Mouse (Mus musculus): ENCODE data around the gene Unc13c. TPM values are rescaled to one million over a fixed set of nuclear protein-coding genes. Genes with fewer than 3 reads are reported as not detected.

Gene Unc13c
- not detected in 2 replicates for polyA plus RNA-seq (2012)

DNA sequence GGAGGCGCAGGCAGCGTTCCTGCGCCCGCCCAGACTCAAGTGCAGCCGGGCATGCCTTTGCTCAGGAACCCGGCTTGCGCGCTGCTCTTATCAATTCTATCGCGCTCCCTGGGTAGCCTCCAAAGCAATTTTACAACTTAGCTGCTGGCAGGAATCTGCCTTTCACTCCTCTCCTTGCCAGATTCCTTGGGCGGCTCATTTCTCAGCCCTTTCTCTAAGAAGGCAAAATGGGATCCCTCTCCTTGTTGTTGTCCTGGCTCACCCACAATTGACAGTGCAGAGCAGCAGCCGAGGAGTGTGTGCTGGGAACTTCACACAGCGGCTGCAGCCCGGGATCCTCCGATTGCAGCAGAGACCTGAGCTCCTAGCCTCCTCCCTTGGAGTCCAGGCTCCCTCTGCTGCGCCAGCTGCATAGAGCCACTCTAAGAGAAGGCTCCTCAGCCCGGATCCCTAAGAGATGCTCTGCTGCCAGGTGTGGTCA, at the start of gene Unc13c:
Gene Unc13c, minus strand, starts transcription at position 326 of the 481 bp plus-strand sequence.
- H3K9me3 ChIP-seq (ENCODE audit: control insufficient read depth, low read length) = no peaks in the 10 kb centered on the region
- H3K27me3 ChIP-seq (ENCODE audit: control insufficient read depth) = peaks cover 5% of the 10 kb centered on the region
- TF ChIP-seq GATA1 (IDR thresholded peaks at IDR 0.05; ENCODE audit: low read length) (no peak), TAL1 (IDR thresholded peaks at IDR 0.05; ENCODE audit: low read length) (no peak)
- H3K36me3 ChIP-seq (ENCODE audit: control insufficient read depth) = no peaks in the 10 kb centered on the region
- no peaks in the 10 kb centered on the region for H3K4me1 ChIP-seq (ENCODE audit: control insufficient read depth)
- no peak within 1 kb of the TSS for H3K4me3 ChIP-seq (replicated peaks)

- Histone ChIP-seq H3K4me1 (ENCODE audit: control insufficient read depth) (no peaks in the 10 kb centered on the region), H3K36me3 (ENCODE audit: control insufficient read depth) (no peaks in the 10 kb centered on the region), H3K27me3 (ENCODE audit: control insufficient read depth) (no peaks in the 10 kb centered on the region), H3K4me3 (replicated peaks) (no peak overlapping the region), H3K9me3 (ENCODE audit: control insufficient read depth, low read length) (no peaks in the 10 kb centered on the region)
- TF ChIP-seq TAL1 (IDR thresholded peaks at IDR 0.05; ENCODE audit: low read length) = no peak
- TF ChIP-seq GATA1 (IDR thresholded peaks at IDR 0.05; ENCODE audit: low read length) = no peak
Observed at GRCm38 (mm10) chr9:74007976-74008686, 39.4 kb upstream of the Unc13c start.

GRCm38 (mm10) chr9:74002388-74002990, 33.7 kb upstream of the Unc13c start:
- H3K9me3 ChIP-seq (ENCODE audit: control insufficient read depth, low read length) = no peaks in the 10 kb centered on the region
- H3K27me3 ChIP-seq (ENCODE audit: control insufficient read depth) = no peaks in the 10 kb centered on the region
- no peak overlapping the region for H3K4me3 ChIP-seq (replicated peaks)
- H3K36me3 ChIP-seq (ENCODE audit: control insufficient read depth) = no peaks in the 10 kb centered on the region
- H3K4me1 ChIP-seq (ENCODE audit: control insufficient read depth) = no peaks in the 10 kb centered on the region
- TF ChIP-seq TAL1 (IDR thresholded peaks at IDR 0.05; ENCODE audit: low read length) = no peak
- no peak for TF ChIP-seq GATA1 (IDR thresholded peaks at IDR 0.05; ENCODE audit: low read length)

- H3K27me3 ChIP-seq (ENCODE audit: control insufficient read depth) = no peaks in the 10 kb centered on the region
- no peaks in the 10 kb centered on the region for H3K4me1 ChIP-seq (ENCODE audit: control insufficient read depth)
- TF ChIP-seq GATA1 (IDR thresholded peaks at IDR 0.05; ENCODE audit: low read length) = no peak
- TF ChIP-seq TAL1 (IDR thresholded peaks at IDR 0.05; ENCODE audit: low read length) = no peak
- no peak overlapping the region for H3K4me3 ChIP-seq (replicated peaks)
- H3K36me3 ChIP-seq (ENCODE audit: control insufficient read depth) = no peaks in the 10 kb centered on the region
- no peaks in the 10 kb centered on the region for H3K9me3 ChIP-seq (ENCODE audit: control insufficient read depth, low read length)
Observed at GRCm38 (mm10) chr9:73988096-73988495, 19.3 kb upstream of the Unc13c start.

DNA sequence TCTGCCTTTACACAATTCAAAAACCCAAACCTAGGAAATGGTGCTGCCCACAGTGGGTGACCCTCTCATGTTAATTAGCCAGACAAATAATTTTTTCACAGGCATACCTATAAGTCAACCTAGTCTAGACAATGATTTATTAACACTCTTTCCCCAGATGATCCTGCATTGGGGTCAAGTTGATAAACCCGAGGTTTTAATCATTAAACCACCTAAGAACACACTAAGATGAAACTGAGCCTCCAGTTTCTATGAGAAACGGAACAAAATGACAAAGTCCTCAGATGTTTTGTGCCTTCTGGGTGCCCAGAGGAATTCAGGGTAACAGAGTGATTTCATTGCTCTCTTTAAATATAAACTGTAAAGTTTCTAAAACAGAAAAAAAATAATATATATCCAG, 18.5 kb upstream of the Unc13c start:
- H3K9me3 ChIP-seq (ENCODE audit: control insufficient read depth, low read length) = no peaks in the 10 kb centered on the region
- no peaks in the 10 kb centered on the region for H3K36me3 ChIP-seq (ENCODE audit: control insufficient read depth)
- no peaks in the 10 kb centered on the region for H3K27me3 ChIP-seq (ENCODE audit: control insufficient read depth)
- no peak overlapping the region for H3K4me3 ChIP-seq (replicated peaks)
- TF ChIP-seq TAL1 (IDR thresholded peaks at IDR 0.05; ENCODE audit: low read length) = no peak
- no peaks in the 10 kb centered on the region for H3K4me1 ChIP-seq (ENCODE audit: control insufficient read depth)

DNA sequence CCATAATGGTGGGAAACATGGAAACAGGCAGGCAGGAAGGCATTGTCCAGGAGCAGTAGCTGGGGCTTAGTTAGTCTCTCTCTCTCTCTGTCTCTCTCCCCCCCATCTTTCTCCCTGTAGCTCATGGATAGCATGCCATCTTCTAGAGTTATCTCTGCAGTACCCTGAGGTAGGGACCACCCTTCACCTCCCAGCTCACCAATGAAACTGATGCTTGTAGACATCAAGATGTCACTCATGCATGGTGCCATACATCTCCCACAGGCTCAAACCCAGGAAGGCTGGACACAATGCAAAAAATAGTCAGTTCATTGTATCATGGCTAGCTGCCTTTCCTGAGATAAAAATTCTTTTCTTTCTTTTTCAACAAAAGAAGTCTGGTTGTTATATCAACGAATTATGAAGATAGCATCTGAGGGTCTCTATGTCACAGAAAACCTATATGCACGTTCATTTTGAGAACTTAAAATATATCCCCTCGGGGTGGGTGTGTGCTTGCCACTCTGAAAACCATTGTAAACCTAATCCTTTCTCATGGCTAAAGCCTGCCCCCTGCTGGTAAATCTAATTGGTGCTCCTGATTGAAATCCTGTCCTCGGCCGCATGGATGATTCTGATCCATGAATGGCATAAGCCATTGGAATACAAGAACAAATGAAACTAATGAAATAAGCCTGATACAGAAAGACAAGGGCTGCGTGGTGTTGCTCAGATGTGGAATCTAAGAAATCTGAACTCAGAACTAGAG, 14.0 kb upstream of the Unc13c start:
- Histone ChIP-seq H3K4me3 (replicated peaks) (no peak overlapping the region), H3K27me3 (ENCODE audit: control insufficient read depth) (no peaks in the 10 kb centered on the region), H3K9me3 (ENCODE audit: control insufficient read depth, low read length) (no peaks in the 10 kb centered on the region), H3K36me3 (ENCODE audit: control insufficient read depth) (no peaks in the 10 kb centered on the region), H3K4me1 (ENCODE audit: control insufficient read depth) (no peaks in the 10 kb centered on the region)
- TF ChIP-seq TAL1 (IDR thresholded peaks at IDR 0.05; ENCODE audit: low read length) (no peak), GATA1 (IDR thresholded peaks at IDR 0.05; ENCODE audit: low read length) (no peak)

GRCm38 (mm10) chr9:73972327-73972988, 3.7 kb upstream of the Unc13c start:
- no peaks in the 10 kb centered on the region for H3K4me1 ChIP-seq (ENCODE audit: control insufficient read depth)
- no peak for TF ChIP-seq GATA1 (IDR thresholded peaks at IDR 0.05; ENCODE audit: low read length)
- no peak for TF ChIP-seq TAL1 (IDR thresholded peaks at IDR 0.05; ENCODE audit: low read length)
- no peaks in the 10 kb centered on the region for H3K9me3 ChIP-seq (ENCODE audit: control insufficient read depth, low read length)
- H3K4me3 ChIP-seq (replicated peaks) = no peak overlapping the region
- peaks cover 5% of the 10 kb centered on the region for H3K27me3 ChIP-seq (ENCODE audit: control insufficient read depth)
- H3K36me3 ChIP-seq (ENCODE audit: control insufficient read depth) = no peaks in the 10 kb centered on the region

DNA sequence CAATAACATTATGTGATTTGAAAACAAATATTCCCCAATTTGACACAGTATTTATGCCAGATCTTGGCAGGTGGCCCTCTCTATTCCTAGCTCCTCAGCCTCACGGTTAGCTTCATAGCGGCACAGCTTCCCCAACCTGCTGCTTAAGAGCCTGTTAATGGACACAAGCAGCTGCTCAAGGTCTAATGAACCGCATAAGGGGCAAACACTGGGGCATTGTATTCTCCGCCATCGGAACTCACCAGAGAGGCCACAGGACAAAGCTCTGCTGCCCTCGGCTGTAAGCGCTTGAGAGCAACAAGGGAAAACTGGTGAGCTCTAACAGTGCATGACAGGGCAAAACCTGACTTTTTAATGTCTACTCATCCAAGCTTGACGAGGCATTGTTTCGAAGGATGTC, 2.0 kb upstream of the Unc13c start:
- TF ChIP-seq TAL1 (IDR thresholded peaks at IDR 0.05; ENCODE audit: low read length) (no peak), GATA1 (IDR thresholded peaks at IDR 0.05; ENCODE audit: low read length) (no peak)
- H3K4me3 ChIP-seq (replicated peaks) = no peak overlapping the region
- H3K9me3 ChIP-seq (ENCODE audit: control insufficient read depth, low read length) = no peaks in the 10 kb centered on the region
- H3K36me3 ChIP-seq (ENCODE audit: control insufficient read depth) = no peaks in the 10 kb centered on the region
- peaks cover 5% of the 10 kb centered on the region for H3K27me3 ChIP-seq (ENCODE audit: control insufficient read depth)
- H3K4me1 ChIP-seq (ENCODE audit: control insufficient read depth) = no peaks in the 10 kb centered on the region

All from erythroblast, embryonic 14.5 days (primary cell).